Mouse (Mus musculus): ENCODE results near the gene Ttc39a.
A peak's percentile ranks its signal among the peaks of the same experiment; 100 is the strongest.

DNA sequence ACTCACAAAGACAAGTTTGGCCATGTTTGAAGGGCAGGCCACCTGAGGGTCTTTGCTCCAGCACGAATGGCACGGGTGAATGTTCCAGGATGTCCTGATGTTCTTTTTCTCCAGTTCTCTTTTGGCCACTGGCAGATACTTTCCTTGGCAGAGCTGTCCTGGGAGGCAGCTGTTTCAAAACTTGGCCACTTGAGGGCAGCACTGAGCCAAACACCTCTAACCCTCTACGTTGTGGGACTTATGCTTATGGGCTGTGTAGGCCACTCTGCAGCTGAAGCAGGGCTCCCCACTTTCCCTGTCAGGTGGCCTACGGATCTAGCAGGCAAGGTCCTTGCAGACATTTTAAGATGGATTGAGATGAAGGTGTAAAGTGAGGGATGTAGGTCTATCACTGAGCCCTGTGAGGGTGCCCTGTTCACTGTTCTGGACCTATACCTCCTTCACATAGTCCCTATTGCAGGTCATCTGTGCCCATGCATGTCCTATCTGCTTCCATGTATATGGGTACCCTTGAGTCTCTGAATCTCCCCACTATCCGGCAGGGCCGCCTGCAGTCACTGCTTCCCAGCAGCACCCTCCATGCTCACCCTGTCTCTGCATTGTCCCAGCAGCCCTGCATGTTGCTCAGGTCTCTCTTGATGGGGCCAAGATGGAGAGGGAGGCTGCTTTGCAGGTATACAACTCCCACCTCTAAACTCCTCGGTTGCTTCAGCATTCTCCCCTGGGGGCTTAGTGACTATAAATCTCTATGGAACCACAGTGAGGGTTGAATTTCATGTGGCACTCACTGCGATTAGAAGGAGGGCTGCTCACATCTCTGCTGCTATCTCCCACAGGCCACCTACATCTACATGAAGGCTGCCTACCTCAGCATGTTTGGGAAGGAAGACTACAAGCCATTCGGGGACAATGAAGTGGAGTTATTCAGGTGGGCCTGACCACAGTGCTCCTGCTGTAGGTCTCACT, 31.8 kb downstream of the Ttc39a start:
- TF ChIP-seq POLR2A (IDR thresholded peaks at IDR 0.05; ENCODE audit: low read depth, low read length) = no peak
- peak; percentile 75; the same call in 1 of the 2 replicates for TF ChIP-seq CTCF (IDR thresholded peaks at IDR 0.05; ENCODE audit: extremely low read depth, insufficient read depth, insufficient read length, insufficient replicate concordance)
